Mouse (Mus musculus): ENCODE data around the gene Gpc6. TPM values are rescaled to one million over a fixed set of nuclear protein-coding genes. Genes with fewer than 3 reads are reported as not detected.

Gpc6 gene
- 9.9 and 14.1 TPM in 2 replicates for polyA plus RNA-seq (2012; rRNA removed)

GRCm38 (mm10) chr14:116924876-116925601 is at the start of gene Gpc6:
Gene Gpc6, plus strand, starts transcription at chr14:116925315.

